Mouse (Mus musculus) spleen, postnatal 4 days (tissue): Measurements from ENCODE around the gene Brms1.
A peak's percentile ranks its signal among the peaks of the same experiment; 100 is the strongest.
"Not testable (repeated sequence)": the region's sequence is repeated elsewhere in the genome, so short reads cannot be mapped to it uniquely, and the experiment has no call there.

Source experiments
- DNase-seq, 2 experiments: peaks; one replicate each; pipeline ENCODE4 v3.0.0; 2022; ENCODE audit warnings: low spot score in 2 of 2

The Brms1 gene

GRCm38 (mm10) chr19:5062446-5062845, 21.3 kb downstream of the Brms1 start:
- DNase-seq = no peak

- no peak for DNase-seq
These were observed 23.9 kb downstream of the Brms1 start for GRCm38 (mm10) chr19:5065104-5065503.

DNA sequence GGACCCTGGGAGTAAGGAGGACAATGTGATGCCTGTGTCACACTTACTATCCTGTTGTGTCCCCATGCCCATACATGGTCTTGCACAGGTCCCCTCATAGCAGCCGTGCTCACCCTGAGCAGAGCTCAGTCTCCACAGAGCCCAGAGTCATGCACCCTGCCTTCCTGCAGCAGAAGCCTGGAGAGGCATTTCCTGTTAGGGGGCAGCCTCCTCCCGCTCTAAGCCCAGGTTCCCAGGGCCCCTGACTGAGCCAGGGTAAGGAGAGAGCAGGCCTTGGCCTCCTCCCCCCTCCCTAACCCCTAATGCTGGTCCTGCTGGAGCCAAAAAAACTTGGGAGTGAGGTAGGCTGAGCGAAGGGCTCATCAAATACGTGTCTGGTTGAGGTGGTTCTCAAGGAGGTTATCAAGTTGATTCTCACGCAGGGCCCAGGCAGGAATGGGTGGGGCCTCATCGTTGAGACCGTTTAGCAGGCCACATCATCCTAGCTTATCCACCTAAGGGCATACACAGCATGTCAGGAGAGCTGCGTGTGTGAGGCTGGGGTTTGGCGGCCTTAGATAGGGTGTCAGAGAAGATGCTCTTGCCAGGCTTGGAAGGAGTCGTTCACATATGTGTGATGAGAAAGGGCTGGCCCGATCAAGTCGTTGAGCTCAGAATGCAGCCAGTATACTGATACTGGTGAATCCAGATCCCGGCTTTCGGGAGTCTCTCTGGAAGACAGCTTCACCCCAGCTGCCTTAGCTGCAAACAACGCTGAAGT, 26.1 kb downstream of the Brms1 start:
- peak in 1 of 2 experiments; percentile 62 for DNase-seq

DNA sequence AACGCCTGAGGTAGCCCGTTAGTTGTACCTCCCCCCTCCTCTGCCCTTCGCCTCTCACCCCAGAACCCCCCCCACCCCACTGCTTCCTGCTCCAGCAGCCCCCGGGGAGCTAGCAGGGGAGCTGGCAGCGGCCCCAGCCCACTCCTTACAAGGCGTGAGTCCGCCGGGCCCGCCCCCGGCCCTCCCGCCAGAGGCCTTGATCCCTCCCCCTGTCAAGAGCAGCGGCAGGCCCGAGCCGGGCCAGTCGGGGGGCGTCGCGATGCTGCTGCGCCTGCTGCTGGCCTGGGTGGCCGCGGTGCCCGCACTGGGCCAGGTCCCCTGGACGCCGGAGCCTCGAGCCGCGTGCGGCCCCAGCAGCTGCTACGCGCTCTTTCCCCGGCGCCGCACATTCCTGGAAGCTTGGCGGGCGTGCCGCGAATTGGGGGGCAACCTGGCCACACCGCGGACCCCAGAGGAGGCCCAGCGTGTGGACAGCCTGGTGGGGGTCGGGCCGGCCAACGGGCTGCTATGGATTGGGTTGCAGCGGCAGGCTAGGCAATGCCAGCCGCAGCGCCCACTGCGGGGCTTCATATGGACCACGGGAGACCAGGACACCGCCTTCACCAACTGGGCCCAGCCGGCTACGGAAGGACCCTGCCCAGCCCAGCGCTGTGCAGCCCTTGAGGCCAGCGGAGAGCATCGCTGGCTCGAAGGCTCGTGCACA, 26.9 kb downstream of the Brms1 start, which contains the start of gene Cd248:
Cd248 (plus strand) TSS at position 212 of the 703 bp plus-strand sequence.
- no peak for DNase-seq

- no peak for DNase-seq
These were observed 27.5 kb downstream of the Brms1 start for GRCm38 (mm10) chr19:5068570-5069234.

- DNase-seq = no peak
These were observed 28.3 kb downstream of the Brms1 start for GRCm38 (mm10) chr19:5069486-5069885.

GRCm38 (mm10) chr19:5069978-5070377, 28.8 kb downstream of the Brms1 start:
- DNase-seq = no peak

GRCm38 (mm10) chr19:5071077-5071476, 29.9 kb downstream of the Brms1 start:
- DNase-seq = no peak

GRCm38 (mm10) chr19:5071545-5072369, 30.6 kb downstream of the Brms1 start:
- peak; percentile 75 to 83 for DNase-seq

- DNase-seq = no peak
These were observed 31.4 kb downstream of the Brms1 start for GRCm38 (mm10) chr19:5072389-5073019.

GRCm38 (mm10) chr19:5073028-5073427, 31.9 kb downstream of the Brms1 start:
- DNase-seq = peak in 1 of 2 experiments; percentile 56

- no peak for DNase-seq
These were observed 32.4 kb downstream of the Brms1 start for GRCm38 (mm10) chr19:5073518-5073917.

DNA sequence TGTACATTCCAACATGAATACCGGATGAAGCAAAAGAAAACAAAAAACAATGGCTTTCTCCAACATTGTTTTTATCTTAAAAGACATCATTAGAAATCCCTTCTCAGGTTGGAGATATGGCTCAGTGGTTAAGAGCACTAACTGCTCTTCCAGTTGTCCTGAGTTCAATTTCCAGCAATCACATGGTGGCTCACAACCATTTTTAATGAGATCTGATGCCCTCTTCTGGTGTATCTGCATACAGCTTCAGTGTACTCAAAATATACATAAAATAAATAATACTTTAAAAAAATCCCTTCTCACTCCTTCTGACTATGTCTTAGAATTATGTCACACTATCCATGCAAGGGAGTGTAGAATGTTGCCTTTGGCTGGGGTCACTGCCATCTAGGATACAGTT, 38.1 kb downstream of the Brms1 start:
- DNase-seq = no peak

DNA sequence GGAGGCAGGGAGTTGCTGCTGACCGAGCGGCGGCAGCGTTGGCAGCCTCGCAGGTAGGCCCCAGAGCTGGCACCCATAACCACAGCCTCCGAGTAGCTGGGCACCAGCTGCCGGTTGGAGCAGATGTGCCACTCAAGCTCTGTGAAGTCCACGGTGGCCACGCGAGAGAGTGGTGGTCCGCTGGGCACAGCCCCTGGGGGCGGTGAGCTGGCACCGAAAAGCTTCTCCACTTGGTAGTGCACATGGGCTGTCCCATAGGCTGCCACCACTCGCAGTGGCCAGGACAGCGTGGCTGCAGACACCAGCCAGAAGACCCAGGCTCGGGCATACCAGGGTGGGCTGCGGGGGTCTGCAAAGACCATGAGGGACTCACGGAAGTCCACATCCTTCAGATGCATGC, 40.9 kb downstream of the Brms1 start:
- DNase-seq = no peak

DNA sequence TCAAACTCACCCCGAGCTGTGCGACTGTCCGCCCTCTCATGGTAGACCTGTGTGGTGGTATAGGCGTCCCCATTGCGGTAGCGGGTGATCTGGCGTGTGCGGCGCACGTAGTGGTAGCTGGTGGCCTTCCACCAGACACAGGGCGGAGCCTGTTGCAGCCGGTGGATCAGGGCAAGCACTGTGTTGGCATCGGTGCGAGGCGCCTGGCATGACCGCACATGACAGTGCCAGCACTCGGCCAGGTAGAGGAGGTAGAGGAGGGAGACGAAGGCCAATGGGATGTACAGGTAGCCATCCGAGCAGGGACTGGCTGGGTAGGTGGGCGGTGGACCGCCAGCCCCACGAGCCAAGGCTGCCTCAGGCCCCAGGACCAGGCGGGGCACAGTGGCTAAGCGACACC, 41.4 kb downstream of the Brms1 start:
- DNase-seq = no peak

DNA sequence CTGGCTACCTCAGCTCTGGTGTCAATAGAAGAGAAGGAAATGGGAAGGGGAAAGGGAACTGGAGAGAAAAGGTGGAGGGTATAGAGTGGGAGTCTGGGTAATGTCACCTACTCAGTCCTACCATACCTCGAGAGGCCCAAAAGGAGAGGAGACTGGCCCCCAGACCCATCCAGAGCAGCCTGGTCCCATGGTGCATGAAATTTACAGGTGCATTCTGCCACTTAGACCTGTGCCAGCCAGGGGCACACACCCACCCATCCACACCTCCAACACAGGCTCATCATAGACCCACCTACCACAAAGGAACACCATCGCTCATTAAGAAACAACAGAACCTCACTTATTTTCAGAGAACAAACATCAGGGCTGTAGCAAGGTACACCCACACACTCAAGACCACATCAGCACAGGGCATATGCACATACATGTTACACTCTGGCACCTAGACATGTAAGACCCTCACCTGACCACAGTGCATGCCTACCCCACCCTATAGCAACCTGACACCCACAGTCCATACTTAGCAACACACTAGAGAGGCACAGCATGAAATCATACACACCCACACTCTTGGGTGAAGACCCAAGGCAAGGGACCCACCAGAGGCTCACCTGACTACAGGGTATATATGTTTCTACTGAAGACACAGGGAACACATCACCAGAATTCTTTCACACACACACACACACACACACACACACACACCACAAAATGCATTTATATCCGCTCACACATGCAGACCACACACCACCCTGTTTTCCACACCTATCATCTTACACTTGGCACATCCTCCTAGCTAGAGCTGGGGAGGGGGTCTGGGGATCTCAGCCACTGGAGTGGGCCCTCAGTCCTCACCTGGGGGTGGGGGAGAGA, 43.0 kb downstream of the Brms1 start:
- no peak for DNase-seq

DNA sequence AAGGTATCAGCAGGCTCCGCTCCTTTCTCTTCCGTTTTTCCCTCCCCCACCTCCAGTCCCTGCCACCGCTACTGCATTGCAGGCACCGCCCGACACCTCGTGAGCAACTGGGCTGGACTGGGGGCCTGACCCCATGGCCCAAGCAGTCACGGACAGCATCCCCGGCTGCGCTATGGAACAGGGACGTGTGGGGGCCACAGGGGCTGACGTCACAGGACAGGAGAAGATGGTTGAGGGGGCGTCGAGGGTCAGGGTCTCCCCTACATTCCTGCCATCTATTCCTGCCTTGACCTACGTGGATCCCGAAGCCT, 43.6 kb downstream of the Brms1 start:
- no peak for DNase-seq

GRCm38 (mm10) chr19:5085145-5085863, 44.1 kb downstream of the Brms1 start, which contains the start of gene Tmem151a:
Gene Tmem151a, minus strand, starts transcription at chr19:5085531.
- peak in 1 of 2 experiments; percentile 71 for DNase-seq

DNA sequence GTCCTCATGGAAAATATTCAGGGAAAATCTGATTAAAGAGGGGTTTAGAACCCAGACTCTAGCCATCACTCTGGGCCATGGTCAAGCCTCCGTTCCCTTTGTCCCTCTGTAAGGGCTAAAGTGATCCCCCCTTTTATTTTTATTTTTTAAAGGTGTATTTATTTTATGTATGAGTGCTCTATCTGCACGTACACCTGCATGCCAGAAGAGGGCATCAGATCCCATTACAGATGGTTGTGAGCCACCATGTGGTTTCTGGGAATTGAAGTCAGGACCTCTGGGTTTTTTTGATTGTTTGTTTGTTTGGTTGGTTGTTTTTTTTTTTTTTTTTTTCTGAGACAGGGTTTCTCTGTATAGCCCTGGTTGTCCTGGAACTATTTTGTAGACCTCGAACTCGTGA, 45.4 kb downstream of the Brms1 start:
- DNase-seq = not testable (repeated sequence)
